ENCODE assay signal across 17 mouse cellular contexts in the genomic region with DNA sequence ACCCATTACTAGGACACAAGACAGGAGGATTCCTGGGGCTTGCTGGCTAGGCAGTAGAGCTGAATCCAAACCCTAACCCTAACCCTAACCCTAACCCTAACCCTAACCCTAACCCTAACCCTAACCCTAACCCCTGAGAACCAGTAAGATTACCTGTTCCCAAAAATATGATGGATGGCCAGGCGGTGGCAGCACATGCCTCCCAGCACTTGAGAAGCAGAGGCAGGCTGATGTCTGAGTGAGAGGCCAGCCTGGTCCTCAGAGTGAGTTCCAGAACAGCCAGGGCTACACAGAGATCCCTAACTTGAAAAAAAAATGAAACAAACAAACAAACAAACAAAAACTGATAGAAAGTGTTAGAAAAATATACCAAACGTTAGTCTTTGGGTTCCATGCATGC. TPM values are rescaled to one million over a fixed set of nuclear protein-coding genes. Genes with fewer than 3 reads are reported as not detected.
DNase-seq lines count a peak whose midpoint lies in the region; ATAC-seq and TF ChIP-seq lines count a peak whose summit lies in the region.
"Had no signal": no experiment of that assay in that cellular context is flagged by ENCODE, and none has a peak within 500 bp of the region (broad histone marks: within the 10 kb centered on the region; RNA-seq: fewer than 3 reads in every experiment).

No protein-coding gene starts in this region.

- ATAC-seq in stomach, postnatal 0 days (ENCODE audit: low FRiP score, low TSS enrichment), result no peak

- H3K4me1 ChIP-seq in spleen, adult 2 months (ENCODE audit: control insufficient read depth, insufficient read depth, insufficient read length), result peaks cover 3% of the 10 kb centered on the region; the same call in 1 of the 2 replicates
- no peaks in the 10 kb centered on the region for H3K4me1 ChIP-seq in ES-E14 (ENCODE audit: control insufficient read depth in 2 of 2, insufficient read depth in 2 of 2, low read length in 2 of 2, poor library complexity in 1 of 2)
- H3K4me1 ChIP-seq in stomach, postnatal 0 days (replicated peaks; ENCODE audit: control insufficient read depth, insufficient read depth), result no peaks in the 10 kb centered on the region

- H3K9ac ChIP-seq in ES-E14 (ENCODE audit: insufficient read depth, low read depth, low read length, poor library complexity, severe bottlenecking), result no peak overlapping the region
- no peak overlapping the region for H3K9ac ChIP-seq in stomach, postnatal 0 days (ENCODE audit: low read length)
- H3K9ac ChIP-seq: embryonic facial prominence, embryonic 12.5 days; limb, embryonic 13.5 days had no signal

- H3K4me2 ChIP-seq in stomach, postnatal 0 days (replicated peaks; ENCODE audit: low read depth), result no peak overlapping the region
- H3K4me2 ChIP-seq: embryonic facial prominence, embryonic 12.5 days; heart, embryonic 11.5 days; limb, embryonic 13.5 days had no signal

- in situ Hi-C loops in ES-E14 (cut with MboI; ENCODE audit: low sequenced_read_pairs in 2 of 2, unreplicated experiment in 2 of 2), result no loop called here

- H3K27ac ChIP-seq in layer of hippocampus, adult 2 months, result no peak overlapping the region
- H3K27ac ChIP-seq in spleen, adult 2 months (ENCODE audit: insufficient read depth, low read length), result no peak overlapping the region
- no peak overlapping the region for H3K27ac ChIP-seq in ES-E14 (ENCODE audit: insufficient read depth, low read depth, low read length, poor library complexity, severe bottlenecking)
- H3K27ac ChIP-seq in stomach, postnatal 0 days (replicated peaks), result no peak overlapping the region
- H3K27ac ChIP-seq: embryonic facial prominence, embryonic 12.5 days; limb, embryonic 13.5 days had no signal

- peak; percentile 32 for TF ChIP-seq CTCF in layer of hippocampus, adult 2 months (conservative IDR thresholded peaks at IDR 0.05)
- peak; percentile 1; the same call in 1 of the 2 replicates for TF ChIP-seq CTCF in spleen, adult 2 months (IDR thresholded peaks at IDR 0.05; ENCODE audit: extremely low read depth, insufficient read depth, insufficient read length, insufficient replicate concordance)
- TF ChIP-seq CTCF in stomach, postnatal 0 days (IDR thresholded peaks at IDR 0.05; ENCODE audit: low read depth), result peak; percentile 31

- H3K27me3 ChIP-seq in spleen, adult 2 months (ENCODE audit: control insufficient read depth, insufficient read depth, low read length), result peaks cover 6% of the 10 kb centered on the region; the same call in 1 of the 2 replicates
- H3K27me3 ChIP-seq in stomach, postnatal 0 days (ENCODE audit: control insufficient read depth, insufficient read depth, low read length), result no peaks in the 10 kb centered on the region

- no peak overlapping the region for H3K4me3 ChIP-seq in layer of hippocampus, adult 2 months
- H3K4me3 ChIP-seq in spleen, adult 2 months (ENCODE audit: extremely low read depth, insufficient read depth, insufficient read length), result no peak overlapping the region
- H3K4me3 ChIP-seq in ES-E14 (ENCODE audit: insufficient read depth in 1 of 2, low read depth in 1 of 2, low read length in 2 of 2, poor library complexity in 1 of 2, severe bottlenecking in 1 of 2), result no peak overlapping the region
- H3K4me3 ChIP-seq in stomach, postnatal 0 days (ENCODE audit: low read depth, low read length), result no peak overlapping the region
- H3K4me3 ChIP-seq: embryonic facial prominence, embryonic 12.5 days; limb, embryonic 13.5 days had no signal

- DNase-seq in layer of hippocampus, adult 2 months (ENCODE audit: low spot score in 2 of 2), result no peak
- no peak for DNase-seq in layer of hippocampus, postnatal 36 days
- DNase-seq in spleen, adult 2 months (ENCODE audit: low read depth in 1 of 2, low spot score in 2 of 2), result no peak
- no peak for DNase-seq in spleen, adult 12 weeks (ENCODE audit: low spot score)
- DNase-seq in ES-E14 (ENCODE audit: low read depth, low spot score), result peak; percentile 15
- DNase-seq in stomach, postnatal 0 days (ENCODE audit: low spot score), result no peak
- DNase-seq in testis, postnatal 14 days (ENCODE audit: low spot score), result no peak
- DNase-seq: adrenal gland, adult 2 months; cerebellum, adult 11 months; cerebellum, postnatal 25 days; gastrocnemius, postnatal 25 days; heart, postnatal 4 days; midbrain, embryonic 14.5 days; right cerebral cortex, postnatal 14 days had no signal

- H3K9me3 ChIP-seq in ES-E14 (ENCODE audit: control insufficient read depth, insufficient read depth, low read depth, low read length), result no peaks in the 10 kb centered on the region
- no peaks in the 10 kb centered on the region for H3K9me3 ChIP-seq in stomach, postnatal 0 days (ENCODE audit: control insufficient read depth, low read length)
- H3K9me3 ChIP-seq: embryonic facial prominence, embryonic 12.5 days; limb, embryonic 13.5 days had no signal

- WGBS in spleen, adult 2 months, result 59% methylated on average over 2 of the region's 2 CpGs
- WGBS in stomach, postnatal 0 days, result 34% methylated on average over 2 of the region's 2 CpGs

- no peak for TF ChIP-seq EP300 in stomach, postnatal 0 days (optimal IDR thresholded peaks at IDR 0.05)

- no peak for TF ChIP-seq POLR2A in spleen, adult 2 months (IDR thresholded peaks at IDR 0.05; ENCODE audit: low read depth, low read length)

- no peaks in the 10 kb centered on the region for H3K36me3 ChIP-seq in spleen, adult 2 months (ENCODE audit: control insufficient read depth, insufficient read depth, low read length)
- no peaks in the 10 kb centered on the region for H3K36me3 ChIP-seq in ES-E14 (ENCODE audit: control insufficient read depth, insufficient read depth, low read length, poor library complexity, severe bottlenecking)
- no peaks in the 10 kb centered on the region for H3K36me3 ChIP-seq in stomach, postnatal 0 days (ENCODE audit: control insufficient read depth, insufficient read depth, low read length)
- H3K36me3 ChIP-seq: embryonic facial prominence, embryonic 12.5 days; limb, embryonic 13.5 days had no signal

TF ChIP-seq in ES-E14, 5 proteins besides CTCF, POLR2A, EP300 and RAD21:
- no peak for TF ChIP-seq HCFC1 (IDR thresholded peaks at IDR 0.05; ENCODE audit: borderline replicate concordance, insufficient read depth, low read length)
- TF ChIP-seq ZNF384 (IDR thresholded peaks at IDR 0.05; ENCODE audit: low read depth, low read length), result no peak
- TF ChIP-seq MAFK (IDR thresholded peaks at IDR 0.05; ENCODE audit: insufficient read depth, low read depth, low read length), result no peak
- no peak for TF ChIP-seq CHD2 (IDR thresholded peaks at IDR 0.05; ENCODE audit: low read depth, low read length)
- TF ChIP-seq ZC3H11A (IDR thresholded peaks at IDR 0.05; ENCODE audit: borderline replicate concordance, low read depth, low read length), result no peak
TF ChIP-seq in ES-E14: peak in this region for 0.

RNA-seq across cellular contexts. Expression of a gene that starts 2.1 kb away (rescaled TPM):
- total RNA-seq in layer of hippocampus, adult 2 months (2021), result 10 to 100 TPM; 13.1 to 14.2 TPM
- 10 to 100 TPM; 13.4 to 14.5 TPM for total RNA-seq in layer of hippocampus, postnatal 36 days (2021)
- 41.9 and 47.5 TPM in 2 replicates for polyA plus RNA-seq in spleen, adult 2 months (2012; rRNA removed)
- total RNA-seq in ES-E14 (2012; rRNA removed), result 0.27 and 0.58 TPM in 2 replicates
- 480 TPM in 2 replicates for polyA plus RNA-seq in stomach, postnatal 0 days (2015; fragmentation: Nextera tagmentation; extraction: Ambion mirVana)

RNA-seq across cellular contexts. Expression of a gene that starts 52.5 kb away (rescaled TPM):
- total RNA-seq in layer of hippocampus, adult 2 months (2021), result 1 to 10 TPM; 2.8 to 3.2 TPM
- 1 to 10 TPM; 1.8 to 2.6 TPM for total RNA-seq in layer of hippocampus, postnatal 36 days (2021)
- 0.85 and 1.1 TPM in 2 replicates for polyA plus RNA-seq in spleen, adult 2 months (2012; rRNA removed)
- total RNA-seq in ES-E14 (2012; rRNA removed), result 13.8 and 16.6 TPM in 2 replicates
- polyA plus RNA-seq in stomach, postnatal 0 days (2015; fragmentation: Nextera tagmentation; extraction: Ambion mirVana), result 1.8 TPM in 2 replicates
